Mouse (Mus musculus) monocyte, adult 2 months (primary cell): Measurements from ENCODE around the gene Zc3hc1.

Experiments
- DNase-seq, 2 experiments: peaks; one replicate each; pipeline ENCODE4 v3.0.0; 2022; ENCODE audit warnings: low spot score in 2 of 2, low read depth in 1 of 2

Zc3hc1 gene

GRCm38 (mm10) chr6:30374731-30375510 lies 15.9 kb downstream of the Zc3hc1 start:
- DNase-seq = no peak

- DNase-seq = no peak
Observed at GRCm38 (mm10) chr6:30372627-30373369, 18.0 kb downstream of the Zc3hc1 start.

- DNase-seq = no peak
Observed at GRCm38 (mm10) chr6:30369291-30369690, 21.5 kb downstream of the Zc3hc1 start.

GRCm38 (mm10) chr6:30363808-30364207 lies 27.0 kb downstream of the Zc3hc1 start:
- DNase-seq = no peak

GRCm38 (mm10) chr6:30359762-30360509 lies 30.9 kb downstream of the Zc3hc1 start:
- DNase-seq = no peak

GRCm38 (mm10) chr6:30357561-30358177 lies 33.2 kb downstream of the Zc3hc1 start:
- DNase-seq = peak in 1 of 2 experiments; percentile 60

GRCm38 (mm10) chr6:30356680-30357079 lies 34.1 kb downstream of the Zc3hc1 start:
- no peak for DNase-seq

GRCm38 (mm10) chr6:30356161-30356560 lies 34.7 kb downstream of the Zc3hc1 start:
- no peak for DNase-seq

- no peak for DNase-seq
Observed at GRCm38 (mm10) chr6:30355701-30356100, 35.1 kb downstream of the Zc3hc1 start.

- peak in 1 of 2 experiments; percentile 32 for DNase-seq
Observed at GRCm38 (mm10) chr6:30354760-30355159, 36.1 kb downstream of the Zc3hc1 start.

- no peak for DNase-seq
Observed at GRCm38 (mm10) chr6:30353661-30354060, 37.2 kb downstream of the Zc3hc1 start.

GRCm38 (mm10) chr6:30352762-30353161 lies 38.1 kb downstream of the Zc3hc1 start:
- DNase-seq = no peak

GRCm38 (mm10) chr6:30351290-30351689 lies 39.5 kb downstream of the Zc3hc1 start:
- DNase-seq = no peak

- DNase-seq = no peak
Observed at GRCm38 (mm10) chr6:30347288-30347801, 43.5 kb downstream of the Zc3hc1 start.

GRCm38 (mm10) chr6:30346737-30347136 lies 44.1 kb downstream of the Zc3hc1 start:
- DNase-seq = no peak

GRCm38 (mm10) chr6:30344032-30344431 lies 46.8 kb downstream of the Zc3hc1 start:
- DNase-seq = no peak

GRCm38 (mm10) chr6:30340231-30340873 lies 50.5 kb downstream of the Zc3hc1 start:
- no peak for DNase-seq

- peak; percentile 28 to 58 for DNase-seq
Observed at GRCm38 (mm10) chr6:30336912-30337311, 53.9 kb downstream of the Zc3hc1 start.

- no peak for DNase-seq
Observed at GRCm38 (mm10) chr6:30332262-30332661, 58.6 kb downstream of the Zc3hc1 start.

GRCm38 (mm10) chr6:30330706-30331105 lies 60.1 kb downstream of the Zc3hc1 start:
- DNase-seq = no peak
